Mouse (Mus musculus): ENCODE measurements at regions not wholly inside any gene's neighbourhood (a gene's known extent, or its start where the extent isn't known, plus 50 kb on each side); places are given as distances from the start of the nearest gene placed in this dataset.

DNA sequence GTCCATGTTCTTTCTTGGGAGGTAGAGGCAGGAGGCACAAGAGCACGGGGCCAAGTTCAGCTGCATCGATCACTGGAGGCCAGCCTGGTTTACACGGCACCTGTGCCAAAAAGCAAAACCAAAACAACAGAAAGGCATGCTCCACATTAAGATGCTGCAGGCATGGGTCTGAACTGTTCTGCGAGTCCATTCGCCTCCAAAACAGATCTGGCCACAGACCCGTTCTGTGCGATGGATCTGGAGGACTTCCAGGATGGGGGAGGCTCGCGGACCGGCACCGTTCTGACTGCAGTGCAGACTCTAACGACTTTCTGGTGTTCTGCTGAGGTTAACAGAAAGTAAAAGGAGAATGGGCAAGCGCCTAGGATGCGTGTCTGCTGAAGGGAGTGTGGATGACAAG is 52.3 kb downstream of the A230072I06Rik start:
- Histone ChIP-seq H3K9me3 (no peaks in the 10 kb centered on the region), H3K27me3 (peaks cover 53% of the 10 kb centered on the region), H3K9ac (no peak overlapping the region), H3K27ac (no peak overlapping the region), H3K36me3 (no peaks in the 10 kb centered on the region), H3K4me1 (peaks cover 10% of the 10 kb centered on the region; the same call in 1 of the 2 replicates), H3K4me2 (replicated peaks) (no peak overlapping the region), H3K4me3 (no peak overlapping the region)
- no peak for ATAC-seq (ENCODE audit: insufficient number of reproducible peaks, insufficient read depth, low FRiP score, low TSS enrichment)
- 82% methylated on average over 14 of the region's 14 CpGs for WGBS

DNA sequence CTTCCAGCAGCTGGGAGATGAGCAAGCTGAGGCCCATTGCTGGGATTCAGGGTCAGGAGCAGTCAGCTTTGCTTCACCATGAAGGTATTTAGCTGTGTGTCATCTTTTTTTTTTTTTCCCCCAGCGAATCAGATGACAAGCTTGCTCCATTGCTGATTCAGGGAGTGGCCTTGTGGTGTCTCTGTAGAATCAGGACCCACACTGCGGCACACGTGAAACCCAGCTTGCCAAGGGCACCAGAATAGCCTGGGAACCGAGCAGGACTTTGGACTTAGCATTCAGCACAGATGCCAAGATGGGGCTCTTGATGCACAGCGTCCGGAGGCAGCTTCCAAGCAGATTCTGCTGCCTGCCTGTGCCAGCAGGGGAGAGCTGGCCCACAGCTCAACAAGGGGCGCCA is 53.0 kb downstream of the A230072I06Rik start:
- H3K9me3 ChIP-seq, result no peaks in the 10 kb centered on the region
- no peak overlapping the region for H3K4me2 ChIP-seq (replicated peaks)
- H3K36me3 ChIP-seq, result no peaks in the 10 kb centered on the region
- H3K27ac ChIP-seq, result no peak overlapping the region
- peaks cover 54% of the 10 kb centered on the region for H3K27me3 ChIP-seq
- 82% methylated on average over 7 of the region's 7 CpGs for WGBS
- ATAC-seq (ENCODE audit: insufficient number of reproducible peaks, insufficient read depth, low FRiP score, low TSS enrichment), result no peak
- peaks cover 10% of the 10 kb centered on the region; the same call in 1 of the 2 replicates for H3K4me1 ChIP-seq
- no peak overlapping the region for H3K9ac ChIP-seq
- no peak overlapping the region for H3K4me3 ChIP-seq

DNA sequence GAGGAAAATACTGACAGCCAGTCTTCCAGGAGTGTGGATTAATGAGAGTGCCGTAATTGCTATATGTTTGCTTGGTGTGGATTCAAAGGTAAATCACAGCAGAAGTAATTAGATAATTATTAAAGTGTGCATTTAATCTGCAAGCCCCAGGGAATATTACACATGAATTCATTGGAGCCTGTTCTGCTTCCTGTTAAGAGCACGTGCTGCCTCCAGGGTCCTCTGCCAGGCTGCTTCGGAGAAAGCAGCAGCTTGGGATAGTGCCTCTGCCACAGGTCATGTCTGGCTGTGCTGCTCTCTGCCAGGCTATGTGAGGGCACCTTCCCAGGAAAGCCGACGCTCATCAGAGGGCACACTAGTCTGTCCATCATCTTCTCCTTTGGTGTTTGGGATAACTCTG is 55.5 kb downstream of the A230072I06Rik start:
- no peak overlapping the region for H3K27ac ChIP-seq
- 35% methylated on average over 5 of the region's 5 CpGs for WGBS
- no peak overlapping the region for H3K4me2 ChIP-seq (replicated peaks)
- H3K4me3 ChIP-seq, result no peak overlapping the region
- ATAC-seq (ENCODE audit: insufficient number of reproducible peaks, insufficient read depth, low FRiP score, low TSS enrichment), result no peak
- peaks cover 5% of the 10 kb centered on the region; the same call in 1 of the 2 replicates for H3K4me1 ChIP-seq
- no peaks in the 10 kb centered on the region for H3K9me3 ChIP-seq
- H3K36me3 ChIP-seq, result no peaks in the 10 kb centered on the region
- peaks cover 42% of the 10 kb centered on the region for H3K27me3 ChIP-seq
- no peak overlapping the region for H3K9ac ChIP-seq

DNA sequence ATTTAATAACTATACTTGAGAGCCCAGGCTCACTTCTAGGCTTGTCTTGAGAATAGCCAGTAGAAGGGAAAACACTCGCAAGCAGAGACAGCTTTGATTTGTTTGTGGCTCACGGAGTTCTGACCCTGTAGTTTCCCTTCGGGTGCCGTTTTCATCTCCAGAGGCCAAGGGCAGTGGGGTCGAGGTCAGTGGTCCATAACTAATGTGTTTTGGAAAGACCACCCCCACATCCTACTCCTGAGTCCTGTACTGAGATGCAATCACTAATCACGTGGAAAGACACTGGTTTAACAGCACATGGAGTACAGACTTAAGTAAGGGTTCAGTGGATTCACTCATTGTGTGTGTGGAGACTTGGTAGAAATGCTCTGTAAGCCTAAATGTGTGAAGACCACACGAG is 56.0 kb downstream of the A230072I06Rik start:
- Histone ChIP-seq H3K4me1 (peaks cover 5% of the 10 kb centered on the region; the same call in 1 of the 2 replicates), H3K4me2 (replicated peaks) (no peak overlapping the region), H3K9me3 (no peaks in the 10 kb centered on the region), H3K4me3 (no peak overlapping the region), H3K27ac (no peak overlapping the region), H3K27me3 (peaks cover 38% of the 10 kb centered on the region), H3K36me3 (no peaks in the 10 kb centered on the region), H3K9ac (no peak overlapping the region)
- ATAC-seq (ENCODE audit: insufficient number of reproducible peaks, insufficient read depth, low FRiP score, low TSS enrichment), result no peak
- WGBS, result 21% methylated on average over 7 of the region's 7 CpGs

DNA sequence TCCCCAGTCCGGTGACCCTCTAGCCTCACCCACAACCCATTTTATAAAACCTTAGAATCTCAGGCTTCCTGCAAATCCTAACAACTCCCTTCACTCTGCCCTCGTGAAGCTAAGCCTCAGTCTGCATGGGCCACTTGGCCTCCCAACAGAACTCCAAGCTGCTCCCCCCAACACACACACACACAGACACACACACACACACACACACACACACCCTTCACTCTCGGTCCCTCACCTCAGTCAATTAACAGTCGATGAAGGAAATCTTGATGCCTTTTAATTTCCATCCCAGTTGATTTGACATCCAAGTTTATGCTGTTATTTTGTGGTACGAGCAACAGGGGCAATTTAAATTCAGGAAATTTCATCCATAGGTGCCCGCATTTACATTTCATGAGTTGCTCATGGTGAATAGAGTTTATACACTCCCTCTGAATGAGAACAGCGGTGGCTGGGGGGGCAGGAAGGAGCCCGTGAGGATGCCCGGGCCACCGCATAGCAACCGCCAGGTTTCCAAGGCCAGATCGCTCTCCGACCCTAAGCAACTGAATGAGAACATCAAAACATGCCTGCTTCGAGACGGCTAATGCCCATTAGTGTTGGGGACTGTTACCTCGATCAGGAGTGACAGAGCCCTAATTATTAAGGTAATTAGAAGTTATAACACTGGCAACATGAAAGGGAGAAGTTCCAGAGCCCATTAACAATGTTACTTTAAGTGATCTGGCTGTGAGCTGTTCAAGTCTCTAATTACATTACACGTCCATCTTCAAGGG is 55.8 kb upstream of the Sox1 start:
- ATAC-seq (ENCODE audit: insufficient number of reproducible peaks, insufficient read depth, low FRiP score, low TSS enrichment), result no peak
- Histone ChIP-seq H3K4me2 (replicated peaks) (no peak overlapping the region), H3K27ac (no peak overlapping the region), H3K4me3 (no peak overlapping the region), H3K9ac (no peak overlapping the region), H3K36me3 (no peaks in the 10 kb centered on the region), H3K9me3 (no peaks in the 10 kb centered on the region), H3K27me3 (peaks cover 12% of the 10 kb centered on the region), H3K4me1 (peaks cover 2% of the 10 kb centered on the region; the same call in 1 of the 2 replicates)
- 58% methylated on average over 17 of the region's 17 CpGs for WGBS

DNA sequence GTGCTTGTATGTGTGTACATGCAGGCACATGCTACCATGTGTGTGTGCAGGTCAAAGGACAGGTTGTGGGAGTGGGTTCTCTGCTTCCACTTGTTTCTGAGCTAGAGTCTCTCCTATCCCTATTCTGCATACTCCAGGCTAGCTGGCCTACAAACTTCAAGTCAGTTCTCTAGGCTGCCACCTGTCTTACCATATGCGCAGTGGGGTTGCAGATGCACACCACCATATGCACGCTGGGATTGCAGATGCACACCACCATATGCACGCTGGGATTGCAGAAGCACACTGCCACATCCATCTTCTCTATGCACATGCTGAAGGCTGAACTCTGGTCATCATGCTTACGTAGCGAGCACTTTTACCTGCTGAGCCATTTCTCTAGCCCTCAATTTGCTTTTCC is 54.1 kb upstream of the Sox1 start:
- WGBS, result 83% methylated on average over 5 of the region's 5 CpGs
- no peaks in the 10 kb centered on the region for H3K9me3 ChIP-seq
- no peaks in the 10 kb centered on the region for H3K4me1 ChIP-seq
- no peak overlapping the region for H3K4me2 ChIP-seq (replicated peaks)
- no peak for ATAC-seq (ENCODE audit: insufficient number of reproducible peaks, insufficient read depth, low FRiP score, low TSS enrichment)
- no peak overlapping the region for H3K27ac ChIP-seq
- peaks cover 4% of the 10 kb centered on the region; the same call in 1 of the 2 replicates for H3K27me3 ChIP-seq
- no peaks in the 10 kb centered on the region for H3K36me3 ChIP-seq
- H3K4me3 ChIP-seq, result no peak overlapping the region
- H3K9ac ChIP-seq, result no peak overlapping the region
